Mouse (Mus musculus): ENCODE measurements around the gene Ctrb1.

Ctrb1 gene

GRCm38 (mm10) chr8:111716603-111717487 is 26.0 kb upstream of the Ctrb1 start:
- DNase-seq (ENCODE audit: low spot score), result peak; percentile 82

GRCm38 (mm10) chr8:111715514-111715913 is 24.7 kb upstream of the Ctrb1 start:
- no peak for DNase-seq (ENCODE audit: low spot score)

GRCm38 (mm10) chr8:111714295-111714694 is 23.5 kb upstream of the Ctrb1 start:
- no peak for DNase-seq (ENCODE audit: low spot score)

- no peak for DNase-seq (ENCODE audit: low spot score)
Observed at GRCm38 (mm10) chr8:111713817-111714216, 23.0 kb upstream of the Ctrb1 start.

GRCm38 (mm10) chr8:111713291-111713690 is 22.5 kb upstream of the Ctrb1 start:
- DNase-seq (ENCODE audit: low spot score), result no peak

GRCm38 (mm10) chr8:111712588-111712987 is 21.8 kb upstream of the Ctrb1 start:
- peak; percentile 59 for DNase-seq (ENCODE audit: low spot score)

GRCm38 (mm10) chr8:111712135-111712534 is 21.3 kb upstream of the Ctrb1 start:
- no peak for DNase-seq (ENCODE audit: low spot score)

- no peak for DNase-seq (ENCODE audit: low spot score)
Observed at GRCm38 (mm10) chr8:111710777-111711485, 20.1 kb upstream of the Ctrb1 start.

- no peak for DNase-seq (ENCODE audit: low spot score)
Observed at GRCm38 (mm10) chr8:111709223-111709622, 18.4 kb upstream of the Ctrb1 start.

GRCm38 (mm10) chr8:111708265-111708664 is 17.5 kb upstream of the Ctrb1 start:
- no peak for DNase-seq (ENCODE audit: low spot score)

GRCm38 (mm10) chr8:111705699-111706098 is 14.9 kb upstream of the Ctrb1 start:
- DNase-seq (ENCODE audit: low spot score), result no peak

- no peak for DNase-seq (ENCODE audit: low spot score)
Observed at GRCm38 (mm10) chr8:111705222-111705621, 14.4 kb upstream of the Ctrb1 start.

- no peak for DNase-seq (ENCODE audit: low spot score)
Observed at GRCm38 (mm10) chr8:111704585-111704984, 13.8 kb upstream of the Ctrb1 start.

GRCm38 (mm10) chr8:111701380-111701779 is 10.6 kb upstream of the Ctrb1 start:
- no peak for DNase-seq (ENCODE audit: low spot score)

- no peak for DNase-seq (ENCODE audit: low spot score)
Observed at GRCm38 (mm10) chr8:111700740-111701139, 9.9 kb upstream of the Ctrb1 start.

GRCm38 (mm10) chr8:111700201-111700600 is 9.4 kb upstream of the Ctrb1 start:
- DNase-seq (ENCODE audit: low spot score), result no peak

GRCm38 (mm10) chr8:111699035-111699434 is 8.2 kb upstream of the Ctrb1 start:
- DNase-seq (ENCODE audit: low spot score), result no peak

- DNase-seq (ENCODE audit: low spot score), result no peak
Observed at GRCm38 (mm10) chr8:111697655-111698054, 6.8 kb upstream of the Ctrb1 start.

GRCm38 (mm10) chr8:111695441-111695840 is 4.6 kb upstream of the Ctrb1 start:
- DNase-seq (ENCODE audit: low spot score), result no peak

GRCm38 (mm10) chr8:111693261-111693741 is 2.5 kb upstream of the Ctrb1 start:
- DNase-seq (ENCODE audit: low spot score), result peak; percentile 53

- DNase-seq (ENCODE audit: low spot score), result no peak
Observed at GRCm38 (mm10) chr8:111686881-111687280, 3.9 kb downstream of the Ctrb1 start.

GRCm38 (mm10) chr8:111682521-111682920 is 8.3 kb downstream of the Ctrb1 start:
- no peak for DNase-seq (ENCODE audit: low spot score)

GRCm38 (mm10) chr8:111681153-111681552 is 9.7 kb downstream of the Ctrb1 start:
- DNase-seq (ENCODE audit: low spot score), result no peak

Data from adipocyte (in vitro differentiated cells).